Mouse (Mus musculus) cortical plate, adult 2 months (tissue): ENCODE data around the gene Phkb.

Source experiments
- CTCF ChIP-seq: fragments of 200-500 bp; IDR thresholded peaks from 2 replicates; pipeline ENCODE4 v1.5.1; 2011; ENCODE audit warnings: mild to moderate bottlenecking, control low read depth, low read length; ENCODE audit not compliant: insufficient read depth; ENCODE audit errors: extremely low read depth
- POLR2A ChIP-seq: fragments of 200-500 bp; IDR thresholded peaks from 2 replicates; pipeline ENCODE4 v1.6.1; 2011; ENCODE audit warnings: mild to moderate bottlenecking, low read length, control low read depth; ENCODE audit not compliant: insufficient read depth; ENCODE audit errors: extremely low read depth

GRCm38 (mm10) chr8:85860612-85861011 is 19.9 kb downstream of the Phkb start:
- no peak for TF ChIP-seq CTCF
- TF ChIP-seq POLR2A: no peak
